ENCODE assay signal across 12 mouse cellular contexts in genomic region chr7:114182708-114183107, GRCm38 (mm10).
"Had no signal": no experiment of that assay in that cellular context is flagged by ENCODE, and none has a peak within 500 bp of the region (broad histone marks: within the 10 kb centered on the region; RNA-seq: fewer than 3 reads in every experiment).

No protein-coding gene starts in this region.

- H3K36me3 ChIP-seq: intestine, embryonic 15.5 days; limb, embryonic 12.5 days; liver, embryonic 13.5 days had no signal

- H3K27me3 ChIP-seq: intestine, embryonic 15.5 days; limb, embryonic 12.5 days; liver, embryonic 13.5 days had no signal

- H3K27ac ChIP-seq: intestine, embryonic 15.5 days; limb, embryonic 12.5 days; liver, embryonic 13.5 days; macrophage; stomach, postnatal 0 days had no signal

- DNase-seq: kidney, adult 18-20 months; kidney, postnatal 14 days; liver; liver, embryonic 13.5 days; liver, postnatal 0 days; lung, postnatal 10 days; thymus, postnatal 4 days had no signal

- H3K4me2 ChIP-seq: intestine, embryonic 15.5 days; limb, embryonic 12.5 days; liver, embryonic 13.5 days had no signal

- ATAC-seq: intestine, embryonic 15.5 days; liver, postnatal 0 days; midbrain, embryonic 16.5 days had no signal

- H3K4me1 ChIP-seq: limb, embryonic 12.5 days; liver, embryonic 13.5 days had no signal

- H3K9me3 ChIP-seq: intestine, embryonic 15.5 days; limb, embryonic 12.5 days; liver, embryonic 13.5 days had no signal

- H3K9ac ChIP-seq: intestine, embryonic 15.5 days; limb, embryonic 12.5 days; liver, embryonic 13.5 days; liver, postnatal 0 days had no signal

- H3K4me3 ChIP-seq: intestine, embryonic 15.5 days; limb, embryonic 12.5 days; liver, embryonic 13.5 days had no signal
